Mouse (Mus musculus): ENCODE results near the gene Inafm1. TPM values are rescaled to one million over a fixed set of nuclear protein-coding genes. Genes with fewer than 3 reads are reported as not detected.

Inafm1 gene
- total and polyA plus RNA-seq, 3 experiments, result 4.1 to 92.0 (median 18.8) TPM

DNA sequence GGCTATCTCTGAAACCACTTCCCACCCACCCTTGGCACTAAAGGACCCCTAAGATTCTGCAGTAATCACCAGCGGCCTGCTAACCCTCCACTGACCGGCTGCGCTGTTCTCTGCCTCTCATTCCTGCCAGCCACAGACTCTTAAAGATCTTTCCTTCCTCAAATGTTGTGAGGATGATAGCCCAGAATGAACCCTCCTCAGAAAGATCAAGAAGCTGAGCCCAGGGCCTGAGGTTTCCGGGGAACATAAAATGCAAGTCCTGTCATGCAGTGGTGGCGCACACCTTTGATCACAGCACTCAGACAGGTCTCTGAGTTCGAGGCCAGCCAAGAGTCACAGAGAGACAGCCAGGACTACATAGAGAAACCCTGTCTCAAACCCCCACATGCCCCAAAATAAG is 31.2 kb downstream of the Inafm1 start:
- Histone ChIP-seq H3K27me3 (ENCODE audit: insufficient read depth, low read length) (peaks cover 7% of the 10 kb centered on the region), H3K4me3 (ENCODE audit: low read depth, low read length) (no peak overlapping the region), H3K36me3 (replicated peaks) (no peaks in the 10 kb centered on the region), H3K4me1 (ENCODE audit: insufficient read depth, low read depth, low read length) (peaks cover 11% of the 10 kb centered on the region), H3K9me3 (replicated peaks) (no peaks in the 10 kb centered on the region)
- ATAC-seq (ENCODE audit: extremely low read depth, insufficient number of reproducible peaks, low FRiP score, poor library complexity, severe bottlenecking), result no peak
- no peak for TF ChIP-seq GATA1 (IDR thresholded peaks at IDR 0.05; ENCODE audit: borderline replicate concordance, low read length)
- DNase-seq (ENCODE audit: low spot score), result no peak

DNA sequence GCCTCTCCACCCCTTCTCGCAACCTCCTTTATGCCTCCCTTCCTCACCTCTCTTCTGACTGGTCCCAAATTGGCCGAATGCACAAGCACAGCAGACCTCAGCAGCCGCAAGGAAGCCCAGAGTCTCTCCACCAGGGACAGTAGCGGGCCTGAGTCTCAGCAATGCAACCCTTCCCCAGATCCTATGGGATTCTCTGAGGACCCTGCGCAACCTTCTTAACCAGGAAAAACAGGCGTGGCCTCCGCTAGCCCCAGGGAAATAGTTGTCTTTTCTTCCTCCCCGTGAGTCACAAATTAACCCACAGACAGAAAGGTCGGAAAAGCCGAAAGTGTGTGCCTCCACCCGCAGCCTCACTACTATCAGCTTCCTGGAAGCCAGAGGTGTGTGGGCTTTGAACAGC is 31.6 kb downstream of the Inafm1 start:
- no peak for DNase-seq (ENCODE audit: low spot score)
- no peak for ATAC-seq (ENCODE audit: extremely low read depth, insufficient number of reproducible peaks, low FRiP score, poor library complexity, severe bottlenecking)

DNA sequence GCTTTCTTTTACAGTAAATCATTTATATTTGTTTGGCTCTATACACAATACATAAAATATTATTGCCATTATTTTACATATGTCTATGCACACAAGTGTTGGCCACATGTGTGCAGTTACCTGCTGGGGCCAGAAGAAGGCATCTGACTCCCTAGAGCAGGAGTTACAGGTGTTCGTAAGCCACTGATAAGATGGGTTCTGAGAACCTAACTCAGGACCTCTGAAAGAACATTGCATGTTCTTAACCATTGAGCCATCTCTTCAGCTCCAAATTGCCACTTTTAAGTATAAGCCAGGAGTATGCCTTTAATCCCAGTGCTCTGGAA is 32.5 kb downstream of the Inafm1 start:
- DNase-seq (ENCODE audit: low spot score) (no peak), ATAC-seq (ENCODE audit: extremely low read depth, insufficient number of reproducible peaks, low FRiP score, poor library complexity, severe bottlenecking) (no peak)
- no peaks in the 10 kb centered on the region for H3K36me3 ChIP-seq (replicated peaks)
- H3K27me3 ChIP-seq (ENCODE audit: insufficient read depth, low read length), result peaks cover 10% of the 10 kb centered on the region
- H3K4me3 ChIP-seq (ENCODE audit: low read depth, low read length), result no peak overlapping the region
- no peak for TF ChIP-seq POLR2AphosphoS5 (IDR thresholded peaks at IDR 0.05; ENCODE audit: insufficient replicate concordance, low read depth, low read length)
- no peak for TF ChIP-seq GATA1 (IDR thresholded peaks at IDR 0.05; ENCODE audit: borderline replicate concordance, low read length)
- no peak for TF ChIP-seq CTCF (IDR thresholded peaks at IDR 0.05; ENCODE audit: low read depth, low read length)
- no peak for TF ChIP-seq TAL1 (conservative IDR thresholded peaks at IDR 0.05; ENCODE audit: low read depth, low read length)
- no peak for TF ChIP-seq GATA2 (IDR thresholded peaks at IDR 0.05; ENCODE audit: borderline replicate concordance, low read depth, low read length)
- no peaks in the 10 kb centered on the region for H3K9me3 ChIP-seq (replicated peaks)
- H3K4me1 ChIP-seq (ENCODE audit: insufficient read depth, low read depth, low read length), result peaks cover 11% of the 10 kb centered on the region

More for the DNA sequence above, 31.6 kb downstream of the Inafm1 start:
- Histone ChIP-seq H3K27me3 (ENCODE audit: insufficient read depth, low read length) (peaks cover 10% of the 10 kb centered on the region), H3K9me3 (replicated peaks) (no peaks in the 10 kb centered on the region), H3K4me3 (ENCODE audit: low read depth, low read length) (no peak overlapping the region), H3K36me3 (replicated peaks) (no peaks in the 10 kb centered on the region), H3K4me1 (ENCODE audit: insufficient read depth, low read depth, low read length) (peaks cover 11% of the 10 kb centered on the region)
- TF ChIP-seq GATA2 (IDR thresholded peaks at IDR 0.05; ENCODE audit: borderline replicate concordance, low read depth, low read length) (no peak), CTCF (IDR thresholded peaks at IDR 0.05; ENCODE audit: low read depth, low read length) (no peak), GATA1 (IDR thresholded peaks at IDR 0.05; ENCODE audit: borderline replicate concordance, low read length) (no peak), POLR2AphosphoS5 (IDR thresholded peaks at IDR 0.05; ENCODE audit: insufficient replicate concordance, low read depth, low read length) (no peak), TAL1 (conservative IDR thresholded peaks at IDR 0.05; ENCODE audit: low read depth, low read length) (no peak)

GRCm38 (mm10) chr7:16240281-16240977 is 33.0 kb downstream of the Inafm1 start:
- DNase-seq (ENCODE audit: low spot score) (no peak), ATAC-seq (ENCODE audit: extremely low read depth, insufficient number of reproducible peaks, low FRiP score, poor library complexity, severe bottlenecking) (peak; percentile 34; the same call in 1 of the 2 replicates)
- H3K4me3 ChIP-seq (ENCODE audit: low read depth, low read length), result no peak overlapping the region

DNA sequence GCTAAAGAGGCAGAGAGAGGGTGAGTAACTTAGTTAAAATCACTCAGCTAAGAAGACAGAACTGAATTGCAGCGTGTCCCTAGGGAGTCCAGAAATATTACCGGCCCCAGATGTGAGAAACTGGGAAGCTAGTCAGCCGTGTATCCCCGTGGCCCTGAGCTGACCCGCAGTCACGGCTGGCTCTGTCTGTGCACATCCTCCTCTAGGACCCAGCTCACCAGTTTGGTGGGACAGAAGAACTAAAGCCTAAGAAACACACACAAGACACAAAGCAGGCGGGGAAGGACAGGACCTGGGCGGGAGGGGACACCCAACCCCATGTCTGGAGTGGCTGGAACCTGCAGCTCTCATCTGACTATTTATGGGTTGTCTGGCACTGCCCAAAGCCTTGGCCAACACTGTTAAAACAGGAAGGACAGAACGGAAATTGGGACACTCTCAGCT is 33.8 kb downstream of the Inafm1 start:
- Histone ChIP-seq H3K27me3 (ENCODE audit: insufficient read depth, low read length) (peaks cover 10% of the 10 kb centered on the region), H3K4me3 (ENCODE audit: low read depth, low read length) (no peak overlapping the region), H3K36me3 (replicated peaks) (no peaks in the 10 kb centered on the region), H3K4me1 (ENCODE audit: insufficient read depth, low read depth, low read length) (peaks cover 11% of the 10 kb centered on the region), H3K9me3 (replicated peaks) (no peaks in the 10 kb centered on the region)
- ATAC-seq (ENCODE audit: extremely low read depth, insufficient number of reproducible peaks, low FRiP score, poor library complexity, severe bottlenecking), result no peak
- no peak for DNase-seq (ENCODE audit: low spot score)
- TF ChIP-seq GATA2 (IDR thresholded peaks at IDR 0.05; ENCODE audit: borderline replicate concordance, low read depth, low read length), result no peak
- TF ChIP-seq CTCF (IDR thresholded peaks at IDR 0.05; ENCODE audit: low read depth, low read length), result no peak
- no peak for TF ChIP-seq GATA1 (IDR thresholded peaks at IDR 0.05; ENCODE audit: borderline replicate concordance, low read length)
- no peak for TF ChIP-seq TAL1 (conservative IDR thresholded peaks at IDR 0.05; ENCODE audit: low read depth, low read length)
- no peak for TF ChIP-seq POLR2AphosphoS5 (IDR thresholded peaks at IDR 0.05; ENCODE audit: insufficient replicate concordance, low read depth, low read length)

More at GRCm38 (mm10) chr7:16240281-16240977, 33.0 kb downstream of the Inafm1 start:
- peaks cover 11% of the 10 kb centered on the region for H3K4me1 ChIP-seq (ENCODE audit: insufficient read depth, low read depth, low read length)
- no peaks in the 10 kb centered on the region for H3K9me3 ChIP-seq (replicated peaks)
- H3K36me3 ChIP-seq (replicated peaks), result no peaks in the 10 kb centered on the region
- H3K27me3 ChIP-seq (ENCODE audit: insufficient read depth, low read length), result peaks cover 10% of the 10 kb centered on the region
- no peak for TF ChIP-seq GATA1 (IDR thresholded peaks at IDR 0.05; ENCODE audit: borderline replicate concordance, low read length)
- TF ChIP-seq CTCF (IDR thresholded peaks at IDR 0.05; ENCODE audit: low read depth, low read length), result no peak
- TF ChIP-seq GATA2 (IDR thresholded peaks at IDR 0.05; ENCODE audit: borderline replicate concordance, low read depth, low read length), result no peak
- TF ChIP-seq POLR2AphosphoS5 (IDR thresholded peaks at IDR 0.05; ENCODE audit: insufficient replicate concordance, low read depth, low read length), result no peak
- TF ChIP-seq TAL1 (conservative IDR thresholded peaks at IDR 0.05; ENCODE audit: low read depth, low read length), result no peak

DNA sequence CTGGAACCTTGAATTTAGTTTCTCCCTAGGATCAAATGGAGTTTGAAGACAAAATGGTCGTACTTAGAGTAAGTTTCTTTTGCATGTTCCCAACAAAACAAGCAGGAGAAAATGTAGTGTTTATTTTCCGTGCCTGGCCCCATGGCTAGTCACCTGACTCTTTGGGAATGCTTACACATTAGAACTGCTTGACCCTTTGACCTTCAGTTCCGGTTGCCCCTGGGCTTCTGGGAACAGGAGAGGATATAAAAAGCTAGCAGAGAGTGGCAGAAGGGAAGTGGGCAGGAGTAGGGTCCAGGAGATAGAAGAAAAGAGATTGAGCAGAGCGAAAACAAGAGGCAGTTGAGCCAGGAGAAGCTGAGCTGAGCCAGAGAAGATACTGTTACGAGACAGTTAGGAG is 43.5 kb downstream of the Inafm1 start:
- DNase-seq (ENCODE audit: low spot score) (no peak), ATAC-seq (ENCODE audit: extremely low read depth, insufficient number of reproducible peaks, low FRiP score, poor library complexity, severe bottlenecking) (no peak)
- Histone ChIP-seq H3K36me3 (replicated peaks) (no peaks in the 10 kb centered on the region), H3K4me3 (ENCODE audit: low read depth, low read length) (no peak overlapping the region), H3K27me3 (ENCODE audit: insufficient read depth, low read length) (peaks cover 10% of the 10 kb centered on the region), H3K9me3 (replicated peaks) (peaks cover 10% of the 10 kb centered on the region), H3K4me1 (ENCODE audit: insufficient read depth, low read depth, low read length) (no peaks in the 10 kb centered on the region)
- TF ChIP-seq GATA2 (IDR thresholded peaks at IDR 0.05; ENCODE audit: borderline replicate concordance, low read depth, low read length) (no peak), GATA1 (IDR thresholded peaks at IDR 0.05; ENCODE audit: borderline replicate concordance, low read length) (no peak), CTCF (IDR thresholded peaks at IDR 0.05; ENCODE audit: low read depth, low read length) (no peak), TAL1 (conservative IDR thresholded peaks at IDR 0.05; ENCODE audit: low read depth, low read length) (no peak), POLR2AphosphoS5 (IDR thresholded peaks at IDR 0.05; ENCODE audit: insufficient replicate concordance, low read depth, low read length) (no peak)

Other genes with a start within 250 kb of the Inafm1 start
- 52.1 and 57.0 TPM in 2 replicates for gene Bicra, start 225.7 kb downstream of the Inafm1 start, total RNA-seq (2014; fragmentation: Nextera tagmentation)
- 1.0 and 1.1 TPM in 2 replicates for gene Bicra, start 225.7 kb downstream of the Inafm1 start, total RNA-seq (2017)
- gene Bicra, start 225.7 kb downstream of the Inafm1 start, polyA plus RNA-seq (2012), result 52.1 and 58.9 TPM in 2 replicates
- gene Zfp541, start 211.8 kb downstream of the Inafm1 start, total RNA-seq (2014; fragmentation: Nextera tagmentation), result not detected in 2 replicates
- under 0.01 TPM in 1 of 2 replicates, not detected in the other for gene Zfp541, start 211.8 kb downstream of the Inafm1 start, total RNA-seq (2017)
- gene Zfp541, start 211.8 kb downstream of the Inafm1 start, polyA plus RNA-seq (2012), result not detected in 2 replicates
- 116 and 156 TPM in 2 replicates for gene Napa, start 175.2 kb downstream of the Inafm1 start, total RNA-seq (2014; fragmentation: Nextera tagmentation)
- gene Napa, start 175.2 kb downstream of the Inafm1 start, total RNA-seq (2017), result 73.6 and 86.9 TPM in 2 replicates
- gene Napa, start 175.2 kb downstream of the Inafm1 start, polyA plus RNA-seq (2012), result 137 and 159 TPM in 2 replicates
- 8.8 and 12.6 TPM in 2 replicates for gene Kptn, start 153.7 kb downstream of the Inafm1 start, total RNA-seq (2014; fragmentation: Nextera tagmentation)
- 15.0 and 18.7 TPM in 2 replicates for gene Kptn, start 153.7 kb downstream of the Inafm1 start, total RNA-seq (2017)
- gene Kptn, start 153.7 kb downstream of the Inafm1 start, polyA plus RNA-seq (2012), result 24.5 and 29.4 TPM in 2 replicates
- gene Slc8a2, start 143.8 kb downstream of the Inafm1 start, total RNA-seq (2014; fragmentation: Nextera tagmentation), result 0.15 and 0.23 TPM in 2 replicates
- gene Slc8a2, start 143.8 kb downstream of the Inafm1 start, total RNA-seq (2017), result under 0.01 and 0.05 TPM in 2 replicates
- 0.03 TPM in 1 of 2 replicates, not detected in the other for gene Slc8a2, start 143.8 kb downstream of the Inafm1 start, polyA plus RNA-seq (2012)
- gene Meis3, start 98.5 kb downstream of the Inafm1 start, total RNA-seq (2014; fragmentation: Nextera tagmentation), result 0.60 and 3.6 TPM in 2 replicates
- gene Meis3, start 98.5 kb downstream of the Inafm1 start, total RNA-seq (2017), result 1.9 and 2.2 TPM in 2 replicates
- 1.8 and 2.6 TPM in 2 replicates for gene Meis3, start 98.5 kb downstream of the Inafm1 start, polyA plus RNA-seq (2012)
- 9.6 and 10.7 TPM in 2 replicates for gene Dhx34, start 51.6 kb downstream of the Inafm1 start, total RNA-seq (2014; fragmentation: Nextera tagmentation)
- gene Dhx34, start 51.6 kb downstream of the Inafm1 start, total RNA-seq (2017), result 6.9 and 8.8 TPM in 2 replicates
- gene Dhx34, start 51.6 kb downstream of the Inafm1 start, polyA plus RNA-seq (2012), result 25.1 and 26.6 TPM in 2 replicates
- gene C5ar2, start 29.5 kb downstream of the Inafm1 start, total RNA-seq (2014; fragmentation: Nextera tagmentation), result 0.23 and 0.63 TPM in 2 replicates
- gene C5ar2, start 29.5 kb downstream of the Inafm1 start, total RNA-seq (2017), result 0.12 and 0.27 TPM in 2 replicates
- 0.02 TPM in 2 replicates for gene C5ar2, start 29.5 kb downstream of the Inafm1 start, polyA plus RNA-seq (2012)
- gene C5ar1, start 14.1 kb downstream of the Inafm1 start, total RNA-seq (2014; fragmentation: Nextera tagmentation), result not detected in 2 replicates
- 0.16 and 0.64 TPM in 2 replicates for gene C5ar1, start 14.1 kb downstream of the Inafm1 start, total RNA-seq (2017)
- gene C5ar1, start 14.1 kb downstream of the Inafm1 start, polyA plus RNA-seq (2012), result not detected in 2 replicates
- gene Ccdc9, start 13.2 kb upstream of the Inafm1 start, total RNA-seq (2014; fragmentation: Nextera tagmentation), result 8.1 and 16.6 TPM in 2 replicates
- gene Ccdc9, start 13.2 kb upstream of the Inafm1 start, total RNA-seq (2017), result 58.0 and 66.0 TPM in 2 replicates
- 133 and 136 TPM in 2 replicates for gene Ccdc9, start 13.2 kb upstream of the Inafm1 start, polyA plus RNA-seq (2012)
- 10.2 and 15.8 TPM in 2 replicates for gene Bbc3, start 34.8 kb upstream of the Inafm1 start, total RNA-seq (2014; fragmentation: Nextera tagmentation)
- 9.0 and 16.3 TPM in 2 replicates for gene Bbc3, start 34.8 kb upstream of the Inafm1 start, total RNA-seq (2017)
- 209 and 355 TPM in 2 replicates for gene Bbc3, start 34.8 kb upstream of the Inafm1 start, polyA plus RNA-seq (2012)
- 105 TPM in 2 replicates for gene Sae1, start 114.2 kb upstream of the Inafm1 start, total RNA-seq (2014; fragmentation: Nextera tagmentation)
- gene Sae1, start 114.2 kb upstream of the Inafm1 start, total RNA-seq (2017), result 319 and 383 TPM in 2 replicates
- gene Sae1, start 114.2 kb upstream of the Inafm1 start, polyA plus RNA-seq (2012), result 49.5 and 52.0 TPM in 2 replicates
- 62.2 and 64.4 TPM in 2 replicates for gene Zc3h4, start 127.3 kb upstream of the Inafm1 start, total RNA-seq (2014; fragmentation: Nextera tagmentation)
- 18.6 and 23.7 TPM in 2 replicates for gene Zc3h4, start 127.3 kb upstream of the Inafm1 start, total RNA-seq (2017)
- 179 and 193 TPM in 2 replicates for gene Zc3h4, start 127.3 kb upstream of the Inafm1 start, polyA plus RNA-seq (2012)
- 21.6 and 22.7 TPM in 2 replicates for gene Tmem160, start 179.2 kb upstream of the Inafm1 start, total RNA-seq (2014; fragmentation: Nextera tagmentation)
- gene Tmem160, start 179.2 kb upstream of the Inafm1 start, total RNA-seq (2017), result 23.9 and 35.0 TPM in 2 replicates
- 166 and 224 TPM in 2 replicates for gene Tmem160, start 179.2 kb upstream of the Inafm1 start, polyA plus RNA-seq (2012)
- not detected in 2 replicates for gene Npas1, start 204.1 kb upstream of the Inafm1 start, total RNA-seq (2014; fragmentation: Nextera tagmentation)
- gene Npas1, start 204.1 kb upstream of the Inafm1 start, total RNA-seq (2017), result 0.05 TPM in 1 of 2 replicates, not detected in the other
- gene Npas1, start 204.1 kb upstream of the Inafm1 start, polyA plus RNA-seq (2012), result not detected in 2 replicates

All from G1E (cell line).